Mouse (Mus musculus): ENCODE measurements around the gene Heatr9.
"Not testable (repeated sequence)": the region's sequence is repeated elsewhere in the genome, so short reads cannot be mapped to it uniquely, and the experiment has no call there.

The Heatr9 gene

DNA sequence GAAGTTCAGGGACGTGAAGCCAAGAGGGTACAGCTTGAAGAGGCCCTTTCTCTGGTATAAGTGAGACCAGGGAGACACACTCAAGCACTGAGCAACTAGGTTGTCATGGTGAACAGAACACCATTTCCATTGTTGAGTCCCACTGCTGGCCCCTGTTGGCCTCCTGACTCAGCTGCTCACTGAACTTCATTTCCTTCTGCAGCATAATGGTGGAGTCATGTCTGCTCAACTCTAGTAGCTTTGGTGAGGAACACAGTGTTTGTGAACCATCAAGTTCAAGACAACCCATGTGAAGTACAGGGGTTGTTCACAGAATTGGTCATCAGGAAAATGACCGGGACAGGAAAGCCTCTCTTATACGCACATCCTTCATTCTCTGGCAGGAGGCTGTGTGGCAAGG is at the start of gene Heatr9:
Heatr9 (minus strand) TSS at position 101 of the 400 bp plus-strand sequence.
- DNase-seq = no peak

DNA sequence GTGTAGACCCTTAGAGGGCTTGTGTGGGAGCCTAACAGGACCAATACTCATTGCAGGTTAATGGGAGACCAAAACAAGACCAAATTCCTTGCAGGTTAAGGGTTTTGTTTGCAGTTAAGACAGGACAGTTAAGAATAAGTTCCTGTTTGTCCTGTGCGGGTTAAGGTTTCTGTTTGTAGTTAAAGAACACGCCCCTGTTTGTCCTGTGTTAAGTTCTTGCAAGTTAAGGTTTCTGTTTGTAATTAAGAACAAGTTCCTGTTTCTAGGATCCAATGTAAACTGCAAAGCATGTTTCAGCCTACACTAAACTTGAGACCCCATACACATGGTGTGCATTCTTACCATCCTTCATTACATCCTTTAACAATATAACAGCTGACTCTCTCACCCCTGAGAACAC is 48.2 kb upstream of the Heatr9 start:
- DNase-seq = no peak

DNA sequence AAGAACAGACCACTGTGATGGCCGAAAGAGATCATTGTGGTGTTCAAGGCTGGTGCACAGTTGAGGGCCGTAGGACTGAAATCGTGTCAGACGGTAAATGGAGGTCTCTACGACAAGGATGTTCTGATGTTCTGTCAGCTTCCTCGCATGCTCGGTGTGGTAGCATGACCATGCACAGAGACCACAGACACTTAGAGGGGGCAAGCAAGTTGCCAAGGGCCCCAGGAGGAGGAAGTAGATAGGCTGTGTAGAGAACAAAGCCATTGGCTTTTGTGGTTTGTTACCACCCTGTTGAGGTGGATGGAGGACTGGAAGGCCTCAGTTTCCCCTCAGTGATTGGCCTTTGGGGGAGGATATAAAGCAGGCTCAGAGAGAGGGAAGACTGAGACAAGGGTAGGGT is 47.3 kb upstream of the Heatr9 start:
- no peak for DNase-seq

DNA sequence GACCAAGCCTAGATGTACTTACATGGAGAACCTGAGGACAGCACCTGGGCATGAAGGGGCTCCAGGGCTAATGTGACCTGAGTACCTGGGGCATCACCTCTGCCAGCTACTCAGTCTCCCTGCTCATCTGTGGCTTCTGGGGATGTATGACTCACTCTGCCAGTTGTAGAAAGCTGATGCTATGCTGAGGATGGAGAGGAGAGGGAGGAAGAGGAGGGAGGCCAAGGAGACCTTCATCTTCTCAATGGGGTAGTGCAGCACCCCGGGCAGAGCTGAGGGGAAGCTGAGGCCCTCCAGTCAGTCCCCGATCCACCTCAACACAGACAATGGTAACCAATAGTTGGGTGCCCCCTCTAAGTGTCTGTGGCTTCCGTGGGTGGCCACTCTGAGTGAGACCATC is 46.8 kb upstream of the Heatr9 start:
- no peak for DNase-seq

DNA sequence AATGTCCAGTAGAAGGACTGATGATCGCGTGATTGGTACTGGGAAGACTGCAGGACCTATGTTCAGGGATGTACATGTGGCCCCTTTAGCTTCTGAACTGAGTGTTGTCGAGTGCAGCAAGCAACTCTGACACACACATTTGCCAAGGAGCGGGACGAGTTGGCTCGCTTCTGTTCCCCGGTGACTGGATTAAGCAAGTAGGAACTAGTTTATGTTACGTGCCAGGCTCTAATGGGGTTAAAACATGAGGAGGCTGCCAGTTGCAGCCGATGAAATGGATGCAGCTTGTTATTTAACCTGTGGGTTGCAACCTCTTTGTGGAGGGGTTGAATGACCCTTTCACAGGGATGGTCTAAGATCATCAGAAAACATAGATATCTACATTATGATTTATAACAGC is 46.1 kb upstream of the Heatr9 start:
- no peak for DNase-seq

DNA sequence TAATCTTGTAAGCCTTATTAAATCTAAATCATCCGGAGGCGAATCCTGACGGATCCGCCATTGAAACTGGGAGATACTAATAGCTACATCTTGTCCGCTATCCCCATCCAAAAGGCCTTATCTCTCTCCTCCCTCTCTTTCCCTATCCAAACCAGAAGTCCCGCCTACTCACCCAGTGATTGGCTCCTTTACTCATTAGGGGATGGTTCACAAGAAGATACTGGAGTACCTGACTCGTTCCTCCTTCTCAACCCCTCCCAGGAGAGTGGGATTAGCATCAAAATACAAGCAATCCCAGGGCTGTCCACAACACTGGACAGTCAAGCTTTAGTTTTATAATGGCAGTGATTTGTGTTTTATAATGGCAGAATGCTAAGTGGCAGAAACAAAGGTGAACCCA is 45.3 kb upstream of the Heatr9 start:
- DNase-seq = no peak

DNA sequence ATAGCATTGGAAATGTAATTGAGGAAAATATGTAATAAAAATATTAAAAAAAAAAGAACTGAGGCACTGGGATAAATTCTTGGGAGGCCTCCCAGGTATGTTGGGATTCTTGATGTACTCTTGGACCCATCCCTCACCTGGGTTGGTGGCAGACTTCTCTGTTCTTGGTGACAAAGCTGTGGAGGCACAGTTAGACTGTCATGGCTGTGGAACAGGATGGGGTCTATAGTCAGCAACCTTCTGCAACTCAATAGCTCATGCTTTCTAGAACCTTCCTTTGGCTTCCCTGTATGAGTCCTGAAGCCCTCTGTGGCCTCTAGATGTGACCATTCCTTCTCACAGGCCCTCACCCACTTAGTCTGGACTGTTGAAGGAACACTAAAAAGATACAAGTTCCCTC is 44.6 kb upstream of the Heatr9 start:
- no peak for DNase-seq

DNA sequence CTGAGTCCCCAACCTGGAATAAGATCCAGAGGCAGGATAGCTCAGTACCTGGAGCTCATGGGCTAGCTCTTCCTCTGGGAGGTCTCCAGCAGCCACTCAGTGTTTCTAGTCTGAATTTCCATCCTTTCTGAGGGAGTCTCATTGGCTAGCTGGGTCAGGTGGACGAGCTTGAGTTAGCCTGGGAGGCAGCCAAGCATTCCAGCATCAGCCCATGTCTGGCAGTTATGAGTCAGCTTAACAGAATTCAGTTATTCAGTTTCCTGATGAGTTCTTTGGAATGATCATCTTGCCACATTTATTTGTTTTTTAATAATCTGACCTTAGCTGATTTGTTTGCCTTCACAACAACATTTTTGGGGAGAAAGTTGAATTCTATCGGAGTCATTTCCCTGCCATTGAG is 41.8 kb upstream of the Heatr9 start:
- DNase-seq = no peak

DNA sequence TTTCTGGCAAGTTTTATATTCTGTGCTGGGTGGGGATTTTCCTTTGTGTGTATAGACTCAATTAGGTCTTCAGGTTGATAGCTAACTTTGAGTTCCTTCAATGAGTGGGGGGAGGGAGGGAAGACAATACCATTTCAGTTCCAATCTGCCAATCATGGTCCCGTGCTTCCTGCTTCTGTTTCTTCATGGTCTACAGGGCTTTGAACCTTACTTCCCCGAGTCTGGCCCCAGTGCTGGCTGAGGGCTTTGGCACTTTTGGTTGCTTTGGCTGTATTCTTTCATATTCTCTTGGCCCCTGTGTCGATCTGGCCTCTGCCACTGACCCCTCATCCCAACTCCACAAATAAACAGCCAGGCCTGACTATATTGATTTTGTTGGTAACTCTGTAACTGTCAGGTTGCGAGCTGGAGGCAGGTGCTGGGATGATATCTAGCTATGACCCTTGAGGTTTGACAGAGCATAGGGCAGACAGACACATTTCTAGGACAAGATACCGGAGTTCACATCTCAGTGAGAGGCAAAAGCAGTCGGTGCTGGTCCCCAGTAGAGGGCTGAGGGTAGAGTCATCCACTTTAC is 40.4 kb upstream of the Heatr9 start:
- no peak for DNase-seq

DNA sequence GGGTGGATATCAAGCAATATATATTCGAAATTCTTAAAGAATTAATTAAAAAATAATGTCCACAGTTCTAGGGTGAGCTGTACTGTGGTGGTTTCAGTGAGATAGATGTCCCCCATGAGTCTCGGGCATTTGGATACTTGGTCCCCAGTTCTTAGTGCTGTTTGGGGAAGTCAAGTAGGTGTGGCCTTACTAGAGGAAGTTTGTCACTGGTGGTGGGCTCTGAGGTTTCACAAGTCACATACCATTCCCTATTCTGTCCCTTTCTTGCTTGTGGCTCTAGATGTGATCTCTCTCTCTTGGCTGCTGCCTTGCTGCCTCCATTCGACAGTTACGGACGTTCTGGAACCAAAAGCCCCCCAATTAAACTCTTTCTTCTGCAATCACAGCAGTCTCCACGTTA is 38.4 kb upstream of the Heatr9 start:
- DNase-seq = peak; percentile 36

DNA sequence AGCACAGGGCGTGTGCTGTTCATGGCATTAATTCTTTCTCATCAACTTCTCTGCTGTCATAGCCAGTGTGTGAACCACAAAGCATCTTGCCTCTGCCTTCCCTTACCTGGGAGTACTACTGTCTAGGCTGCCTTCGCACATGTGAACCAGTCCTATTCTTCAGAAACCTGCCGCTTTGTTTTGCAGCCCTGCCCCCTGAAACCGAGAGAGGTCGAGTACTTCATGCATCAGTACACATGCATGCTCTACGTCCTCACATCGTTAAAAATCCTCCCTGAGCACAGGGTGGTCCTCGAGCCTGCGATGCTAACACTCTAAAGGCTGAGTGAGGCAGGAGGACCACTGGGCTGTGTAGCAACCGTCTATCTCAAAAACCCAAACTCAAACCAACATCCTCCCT is 35.1 kb upstream of the Heatr9 start:
- DNase-seq = no peak

DNA sequence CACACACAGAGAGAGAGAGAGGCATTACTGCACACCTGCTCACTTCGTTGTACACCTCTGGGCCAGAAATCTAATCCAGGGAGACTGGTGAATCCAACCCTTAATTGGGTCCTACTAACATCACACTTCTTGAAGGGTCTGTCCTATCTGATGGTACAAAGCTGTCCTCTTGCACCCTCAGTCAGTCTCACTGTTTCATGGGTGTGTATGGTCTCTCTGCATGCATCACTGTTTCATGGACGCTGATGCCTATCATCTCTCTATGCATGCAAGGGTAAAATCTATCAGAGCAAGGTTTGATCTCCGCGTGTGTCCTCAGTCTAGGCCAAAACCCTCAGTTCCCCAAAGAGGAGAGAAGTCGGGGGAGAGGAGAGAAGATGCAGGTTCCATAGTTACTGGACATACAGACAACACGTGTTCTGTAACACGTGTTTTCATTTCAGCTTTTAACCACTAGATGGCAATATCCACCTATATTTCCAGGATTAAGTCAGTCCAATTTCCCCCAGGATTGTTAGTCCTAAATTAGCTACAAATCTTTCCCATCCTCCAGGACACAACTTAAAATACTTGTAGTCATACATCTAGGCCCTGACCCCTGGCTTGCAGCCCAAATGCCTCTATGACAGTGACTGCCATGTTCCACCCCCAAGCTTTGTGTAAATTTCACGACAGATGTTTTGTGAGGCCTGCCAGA is 34.3 kb upstream of the Heatr9 start:
- no peak for DNase-seq

DNA sequence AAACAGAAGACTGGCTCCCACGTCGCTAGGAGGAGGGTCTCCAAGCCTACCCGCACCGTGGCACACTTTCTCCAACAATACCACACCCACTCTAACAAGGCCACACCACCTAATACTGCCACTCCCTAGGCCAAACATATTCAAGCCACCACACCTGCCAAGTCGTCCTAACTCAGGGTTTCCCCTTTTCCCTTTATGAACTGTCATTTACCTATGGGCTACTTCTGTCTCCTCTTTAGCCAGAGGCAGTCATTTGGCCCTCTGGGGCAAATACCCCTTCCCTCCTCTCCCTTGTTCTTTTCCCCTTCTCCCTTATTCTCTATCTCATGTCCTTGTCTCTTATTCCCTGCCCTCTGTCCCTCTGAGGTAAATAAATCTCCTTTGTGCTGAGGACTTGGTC is 29.7 kb upstream of the Heatr9 start:
- no peak for DNase-seq

DNA sequence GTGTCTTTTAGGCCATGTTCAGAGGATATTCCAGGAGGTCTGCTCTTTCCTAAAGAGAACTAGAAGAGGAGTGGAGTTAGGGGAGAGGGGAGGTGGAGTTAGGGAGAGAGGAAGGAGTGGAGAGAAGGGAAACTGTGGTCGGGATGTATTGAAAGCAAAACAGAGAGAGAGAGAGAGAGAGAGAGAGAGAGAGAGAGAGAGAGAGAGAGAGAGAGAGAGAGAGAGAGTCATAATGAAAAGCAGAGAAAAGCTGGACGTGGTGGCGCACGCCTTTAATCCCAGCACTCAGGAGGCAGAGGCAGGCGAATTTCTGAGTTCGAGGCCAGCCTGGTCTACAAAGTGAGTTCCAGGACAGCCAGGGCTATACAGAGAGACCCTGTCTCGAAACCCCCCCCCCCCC is 29.1 kb upstream of the Heatr9 start:
- DNase-seq = not testable (repeated sequence)

DNA sequence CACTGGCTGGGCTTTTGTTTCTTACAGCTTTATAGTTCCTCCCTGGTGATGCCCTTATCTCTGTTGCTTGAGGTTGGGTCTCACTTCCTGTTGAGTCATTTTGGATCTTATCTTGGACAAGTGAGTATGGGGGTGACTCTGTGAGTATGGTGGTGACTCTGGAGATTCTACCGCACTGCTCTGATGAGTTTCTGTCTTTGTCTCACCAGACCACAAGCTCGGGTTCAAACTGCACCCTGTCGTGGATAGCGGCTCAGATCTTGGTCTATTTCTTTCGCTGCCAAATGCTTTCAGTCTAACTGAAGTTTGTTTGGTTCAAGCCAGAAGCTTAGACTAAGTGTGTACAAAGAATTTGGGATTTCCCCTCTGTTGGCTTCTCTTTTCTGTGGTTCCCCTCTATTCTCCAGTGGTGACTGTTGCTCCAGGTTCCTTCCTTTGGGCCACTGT is 28.2 kb upstream of the Heatr9 start:
- DNase-seq = no peak

DNA sequence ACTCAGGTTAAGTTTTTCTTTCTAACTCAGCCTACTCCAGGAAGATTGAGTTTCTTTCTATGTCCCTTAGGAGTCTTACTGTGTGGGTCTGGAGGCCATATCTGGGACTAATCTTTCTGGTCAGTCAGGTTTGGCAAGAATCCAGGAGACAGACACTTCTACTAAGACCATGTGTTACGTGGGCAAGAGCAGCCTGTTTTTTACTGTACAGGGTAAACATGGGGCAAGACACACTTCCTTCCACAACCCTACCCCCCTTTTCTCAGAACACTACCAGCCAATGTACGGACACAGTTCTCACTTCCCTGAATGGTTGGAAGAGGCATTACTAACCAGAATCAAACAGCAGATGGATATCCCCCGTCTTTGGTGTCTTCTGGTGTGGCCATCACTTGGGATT is 22.2 kb upstream of the Heatr9 start:
- DNase-seq = peak; percentile 41

DNA sequence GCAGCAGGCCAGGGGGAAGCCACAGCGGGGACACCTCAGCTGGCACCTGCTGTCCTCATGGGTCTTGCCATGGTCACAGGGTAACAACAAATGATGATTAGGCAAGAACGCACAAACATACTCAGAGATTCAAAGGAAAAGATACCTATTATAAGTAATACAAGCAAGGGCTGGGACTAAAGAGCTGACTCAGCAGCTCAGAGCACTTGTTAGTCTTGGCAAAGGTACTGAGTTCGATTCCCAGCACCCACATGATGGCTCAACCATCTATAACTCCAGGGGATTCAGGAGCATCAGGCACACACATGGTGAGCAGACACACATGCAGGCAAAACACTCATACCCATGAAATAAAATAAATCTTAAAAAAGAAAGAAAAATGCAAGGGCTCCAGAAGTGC is 19.4 kb upstream of the Heatr9 start:
- no peak for DNase-seq

DNA sequence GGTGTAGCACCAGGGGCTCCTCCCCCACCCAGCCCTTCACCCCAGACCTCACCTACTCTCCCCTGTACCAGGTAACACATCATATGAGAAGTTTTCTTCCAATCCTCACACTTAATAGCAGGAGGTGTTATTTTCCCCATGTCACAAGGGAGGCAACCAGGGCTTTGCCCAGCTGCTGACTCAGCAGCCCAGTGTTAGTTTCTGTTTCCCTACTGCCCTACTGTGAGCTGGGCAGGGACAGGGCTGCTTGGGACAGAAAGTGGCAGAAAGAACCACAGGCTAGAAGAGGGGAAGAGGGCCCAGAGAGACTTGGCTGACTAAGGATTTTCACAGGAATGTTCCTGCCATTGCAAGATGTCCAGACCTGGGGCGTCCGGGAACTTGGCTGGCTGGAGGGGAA is 19.0 kb upstream of the Heatr9 start:
- DNase-seq = no peak

DNA sequence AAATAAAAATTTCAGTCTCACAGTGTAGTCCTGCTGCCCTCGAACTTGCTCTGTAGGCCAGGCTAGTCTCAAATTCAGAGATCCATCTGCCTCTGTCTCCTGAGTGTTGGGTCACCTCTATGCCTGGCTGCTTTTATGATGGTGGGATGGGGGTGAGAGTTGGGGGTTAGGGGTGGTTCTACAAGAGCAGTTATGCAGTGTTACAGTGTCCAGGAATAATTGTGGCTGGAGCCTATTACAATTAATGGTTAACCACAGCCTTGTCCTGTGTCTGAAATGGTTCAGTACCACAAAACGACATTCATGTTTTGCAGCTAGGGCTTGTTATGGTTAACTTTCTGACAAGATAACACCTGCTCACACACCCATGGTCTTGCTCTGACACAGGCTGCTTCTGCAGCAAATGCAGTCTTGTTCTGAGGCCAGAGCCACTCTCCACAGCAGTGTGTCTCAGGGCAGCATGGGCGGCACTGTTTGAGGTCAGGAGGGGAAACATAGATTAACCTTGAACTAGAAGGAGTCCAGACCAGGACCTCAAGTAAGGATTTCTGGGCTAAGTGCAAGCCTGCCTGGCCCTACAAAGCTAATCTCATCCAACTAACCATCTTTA is 16.8 kb upstream of the Heatr9 start:
- DNase-seq = no peak

DNA sequence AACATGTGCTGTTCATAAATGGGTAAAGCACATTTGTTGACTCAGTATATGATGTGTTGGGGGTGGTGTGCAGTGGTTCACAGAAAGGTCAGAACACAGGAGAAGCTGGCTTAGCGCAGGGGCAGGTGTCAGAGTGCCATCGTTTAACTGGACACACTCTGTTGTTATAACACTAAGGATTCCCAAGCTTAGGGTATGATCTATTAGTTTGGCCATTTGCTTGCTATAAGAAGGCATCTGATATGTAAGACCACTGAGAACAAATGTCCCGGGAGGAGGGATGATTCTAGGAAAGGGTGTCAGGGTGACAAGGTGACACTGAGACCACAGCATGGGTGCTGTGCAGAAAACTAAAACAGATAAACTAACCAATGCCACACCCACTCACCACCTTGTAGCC is 14.9 kb upstream of the Heatr9 start:
- DNase-seq = no peak

DNA sequence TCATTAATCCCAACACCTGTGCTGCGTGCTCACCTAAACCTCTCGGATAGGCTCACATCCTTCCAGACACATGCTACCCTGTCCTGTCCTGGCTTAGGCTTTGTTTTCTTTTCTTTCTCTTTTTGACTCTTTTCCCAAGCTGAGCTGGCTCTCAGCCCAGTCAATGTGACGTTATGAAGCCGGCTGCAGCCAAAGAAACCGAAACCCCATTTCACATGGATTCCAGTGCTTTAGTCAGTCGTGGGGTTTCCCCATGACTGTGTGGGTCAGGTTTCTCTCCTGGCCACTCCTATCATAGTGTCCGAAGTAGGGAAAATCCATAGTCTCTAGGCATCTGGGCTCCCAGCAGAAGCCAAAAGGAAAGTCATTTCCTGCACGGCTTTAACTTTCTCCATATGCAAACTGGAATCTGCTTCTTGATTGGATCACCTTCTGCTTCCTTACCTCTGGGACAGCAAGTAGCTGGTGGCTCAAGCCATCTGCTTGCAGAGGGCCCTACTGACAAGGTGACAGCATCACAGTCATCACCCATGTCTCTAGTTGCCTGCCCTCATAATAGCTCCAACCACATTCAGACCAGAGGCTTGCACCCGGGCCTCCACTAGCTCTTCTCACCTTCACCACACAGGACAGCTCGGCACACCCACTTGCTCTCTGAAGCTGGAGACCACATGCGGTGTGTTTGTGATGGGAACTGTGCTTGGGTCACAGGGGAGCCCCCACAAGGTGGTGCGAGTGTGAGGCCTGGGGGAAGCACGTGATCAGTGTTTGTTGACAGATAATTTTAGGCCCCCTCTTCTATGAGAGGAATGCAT is 12.8 kb upstream of the Heatr9 start:
- DNase-seq = peak; percentile 64

DNA sequence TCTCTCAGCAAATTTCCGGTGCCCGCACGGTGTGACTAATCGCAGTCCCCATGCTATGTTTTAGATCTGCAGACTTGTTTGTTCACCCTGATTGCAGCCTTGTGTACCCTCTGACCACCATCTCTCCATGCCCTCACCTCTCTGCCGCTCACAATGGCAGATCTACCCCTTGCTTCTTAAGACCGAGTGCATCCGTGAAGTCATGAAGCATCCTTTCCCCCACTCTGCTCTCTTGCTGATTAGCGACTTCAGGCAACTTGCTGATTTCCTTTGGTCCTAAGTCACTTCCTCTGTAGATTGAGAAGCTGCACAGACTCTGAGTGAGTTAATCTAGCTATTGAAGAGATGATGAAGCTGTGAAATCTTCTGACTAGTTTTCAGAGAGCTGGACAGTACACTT is 12.2 kb upstream of the Heatr9 start:
- no peak for DNase-seq

DNA sequence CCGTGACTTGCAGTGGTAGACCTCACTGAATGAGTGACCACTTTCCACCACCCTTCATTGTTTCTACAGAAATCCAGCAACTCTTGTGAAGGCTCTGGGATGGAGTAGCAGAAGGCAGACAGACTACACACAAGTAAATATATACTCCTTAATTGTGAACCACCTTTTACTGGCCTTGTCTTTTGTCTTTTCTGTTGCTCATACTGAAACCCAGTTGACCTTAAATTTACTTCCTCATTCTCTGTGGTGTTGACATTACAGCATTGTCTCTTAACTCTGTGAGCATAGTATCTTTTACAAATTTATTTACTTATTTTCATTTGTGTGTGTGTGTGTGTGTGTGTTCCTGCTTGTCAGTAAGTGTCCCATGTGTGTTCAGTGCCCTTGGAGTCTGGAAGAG is 11.2 kb upstream of the Heatr9 start:
- DNase-seq = no peak

DNA sequence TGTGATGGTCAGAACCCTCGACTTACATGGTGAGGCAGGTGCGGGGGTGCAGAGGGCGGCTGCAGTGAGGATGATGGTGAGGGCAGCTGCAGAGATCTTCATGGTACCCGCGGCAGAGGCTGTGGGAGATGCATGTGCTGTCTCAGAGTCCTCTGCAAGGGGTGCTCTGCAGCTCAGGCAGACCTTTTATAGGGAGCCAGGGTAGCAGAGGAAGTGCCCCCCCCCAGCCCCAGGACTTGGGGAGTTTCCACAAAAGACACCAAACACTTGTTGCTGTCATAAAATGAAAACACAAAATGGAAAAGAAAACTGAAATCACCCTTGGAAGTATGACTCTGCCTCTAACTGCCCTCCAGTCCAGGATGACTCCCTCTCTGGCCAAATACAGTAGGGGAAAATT is 8.4 kb upstream of the Heatr9 start, which contains the start of gene Ccl5:
Ccl5 (minus strand) TSS at position 159 of the 400 bp plus-strand sequence.
- no peak for DNase-seq
